Mouse (Mus musculus): ENCODE measurements at regions not wholly inside any gene's neighbourhood (a gene's known extent, or its start where the extent isn't known, plus 50 kb on each side); places are given as distances from the start of the nearest gene placed in this dataset.

DNA sequence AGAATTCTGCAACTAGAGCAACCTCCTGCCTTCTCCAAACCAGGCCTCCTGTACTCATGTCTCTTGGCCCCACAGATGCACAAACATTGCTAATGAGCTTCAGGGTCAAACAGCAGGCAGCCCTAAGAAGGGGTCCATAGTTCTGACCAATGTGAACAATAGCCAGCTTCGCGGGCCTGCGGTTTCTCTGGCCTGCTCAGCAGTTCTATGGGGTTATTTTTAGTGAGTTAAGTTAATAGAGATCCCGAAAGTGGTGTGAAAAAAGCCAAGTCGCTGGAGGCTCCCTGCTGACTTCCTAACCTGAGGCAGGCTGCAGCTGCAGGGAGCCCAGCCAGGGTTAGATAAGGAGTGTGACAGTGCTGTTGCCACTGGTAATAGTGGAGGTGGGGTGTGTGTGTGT is 106.6 kb downstream of the Pdcd6ip start:
- no peak for DNase-seq (ENCODE audit: low spot score in 2 of 2)

DNA sequence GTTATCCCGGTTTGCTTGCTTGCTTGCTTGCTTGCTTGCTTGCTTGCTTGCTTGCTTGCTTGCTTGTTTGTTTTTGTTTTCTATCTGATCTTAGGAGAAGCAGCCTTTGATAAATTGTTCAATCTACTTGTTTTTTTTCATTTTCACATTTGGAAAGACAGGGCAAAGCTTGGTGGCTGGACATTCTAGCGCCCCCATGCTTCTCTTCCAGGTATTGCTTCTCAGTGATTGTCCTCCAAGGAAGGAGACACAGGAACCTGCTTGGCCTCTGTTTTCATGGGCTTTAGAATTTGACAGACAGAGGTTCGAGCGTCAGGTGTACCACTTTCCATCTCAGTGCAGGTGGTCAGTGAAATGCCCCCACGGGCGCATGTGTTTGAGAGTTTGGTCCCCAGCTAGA is 120.8 kb downstream of the Pdcd6ip start:
- no peak for DNase-seq (ENCODE audit: low spot score in 2 of 2)

DNA sequence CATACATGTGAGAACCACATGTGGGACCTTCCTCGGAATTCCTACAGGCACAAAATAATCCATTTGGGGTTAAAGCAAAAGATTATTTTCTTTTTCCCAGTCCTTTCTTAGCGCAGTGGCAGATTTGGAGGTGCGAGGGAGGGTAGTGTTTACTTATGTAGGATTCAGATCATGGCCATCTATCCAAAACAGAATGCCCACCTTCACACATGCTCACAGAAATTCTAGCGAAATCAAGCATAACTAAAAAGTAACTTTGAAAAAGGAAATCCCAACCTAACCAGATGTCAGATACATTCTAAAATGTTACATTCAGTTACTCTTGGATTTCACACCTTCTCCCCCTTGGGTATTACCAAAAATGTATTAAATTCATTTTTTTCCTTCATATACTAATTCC is 121.6 kb downstream of the Pdcd6ip start:
- DNase-seq (ENCODE audit: low spot score in 2 of 2), result no peak

GRCm38 (mm10) chr9:113578221-113578620 is 129.8 kb downstream of the Pdcd6ip start:
- no peak for DNase-seq (ENCODE audit: low spot score in 2 of 2)

GRCm38 (mm10) chr9:113568849-113569248 is 139.2 kb downstream of the Pdcd6ip start:
- DNase-seq (ENCODE audit: low spot score in 2 of 2), result no peak

GRCm38 (mm10) chr9:113567705-113568104 is 140.4 kb downstream of the Pdcd6ip start:
- DNase-seq (ENCODE audit: low spot score in 2 of 2), result no peak

DNA sequence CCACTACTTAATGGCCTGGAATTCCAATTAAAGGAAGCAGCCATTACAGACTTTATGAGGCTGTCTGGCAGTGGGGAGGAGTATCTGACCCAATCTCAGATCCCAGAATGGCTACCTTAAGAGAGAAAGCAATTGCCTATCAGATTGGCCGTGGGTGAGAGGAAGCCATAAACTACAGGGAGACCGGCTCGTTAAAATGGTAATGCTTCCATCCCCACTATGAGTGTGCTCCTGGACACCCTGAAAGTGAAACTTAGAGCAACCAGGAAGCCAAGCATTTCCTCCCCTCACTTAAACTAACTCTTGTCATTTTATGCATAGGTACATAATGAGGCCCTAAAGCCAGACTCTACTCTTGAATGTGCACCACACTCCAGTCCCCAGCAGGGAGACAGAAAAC is 141.4 kb downstream of the Pdcd6ip start:
- no peak for DNase-seq (ENCODE audit: low spot score in 2 of 2)

DNA sequence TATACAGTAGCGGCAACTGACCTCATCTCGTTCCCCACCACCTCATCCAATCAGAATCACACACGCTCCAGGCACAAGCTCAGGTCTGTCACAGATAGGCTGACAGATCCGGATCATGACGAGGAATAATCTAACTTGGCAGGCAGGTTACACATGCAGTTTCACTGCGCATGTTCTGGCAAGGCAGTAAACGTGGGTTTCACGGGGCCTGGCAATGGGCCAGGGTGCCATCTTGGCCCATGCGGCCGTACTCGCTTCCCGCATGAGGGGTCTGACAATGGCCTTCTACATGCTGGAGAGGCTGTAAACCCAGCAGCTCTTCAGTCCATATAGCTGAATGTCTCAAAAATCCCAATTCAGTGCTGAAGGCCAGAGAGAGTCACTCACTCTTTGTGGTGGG is 154.1 kb downstream of the Pdcd6ip start:
- no peak for DNase-seq (ENCODE audit: low spot score in 2 of 2)

DNA sequence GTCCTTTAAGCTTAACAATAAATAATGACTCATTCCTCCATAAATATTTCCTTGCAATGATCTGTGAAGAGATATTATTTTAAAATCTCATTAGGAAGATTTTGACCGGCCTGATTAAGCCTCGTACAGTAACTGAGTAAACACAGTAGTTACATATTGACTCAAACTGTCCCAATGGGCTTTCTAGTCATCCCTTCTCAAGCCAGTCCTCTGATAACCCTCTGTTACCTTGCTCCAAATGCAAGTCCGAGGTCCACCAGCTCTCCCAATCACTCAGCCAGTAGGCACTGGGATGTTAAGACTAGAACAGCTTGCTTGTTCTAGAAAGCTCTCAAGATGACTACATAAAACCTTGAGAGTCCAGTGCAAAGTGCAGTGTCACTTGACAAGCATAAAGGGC is 160.6 kb downstream of the Pdcd6ip start:
- no peak for DNase-seq (ENCODE audit: low spot score in 2 of 2)

- no peak for DNase-seq (ENCODE audit: low spot score in 2 of 2)
Observed at GRCm38 (mm10) chr9:113528586-113528985, 179.5 kb downstream of the Pdcd6ip start.

DNA sequence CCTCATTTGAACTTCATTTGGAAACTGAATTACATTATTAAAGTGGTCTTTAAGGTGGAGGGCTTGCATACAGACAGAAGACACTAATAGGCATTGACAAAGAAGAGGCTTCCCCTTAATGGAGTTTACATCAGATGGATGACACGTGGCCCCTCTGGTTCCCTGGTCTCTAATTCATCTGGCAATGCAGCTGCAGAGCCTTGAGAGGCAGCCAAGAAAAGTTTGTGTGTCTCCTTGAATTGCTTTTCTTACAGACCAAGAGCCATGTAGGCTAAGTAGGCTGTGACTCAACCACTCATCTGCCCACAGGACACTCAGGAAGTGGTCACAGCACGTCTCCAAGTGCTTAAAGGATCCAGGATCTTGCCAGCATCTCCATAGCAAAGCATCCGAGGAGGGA is 183.8 kb downstream of the Pdcd6ip start:
- DNase-seq (ENCODE audit: low spot score in 2 of 2), result no peak

DNA sequence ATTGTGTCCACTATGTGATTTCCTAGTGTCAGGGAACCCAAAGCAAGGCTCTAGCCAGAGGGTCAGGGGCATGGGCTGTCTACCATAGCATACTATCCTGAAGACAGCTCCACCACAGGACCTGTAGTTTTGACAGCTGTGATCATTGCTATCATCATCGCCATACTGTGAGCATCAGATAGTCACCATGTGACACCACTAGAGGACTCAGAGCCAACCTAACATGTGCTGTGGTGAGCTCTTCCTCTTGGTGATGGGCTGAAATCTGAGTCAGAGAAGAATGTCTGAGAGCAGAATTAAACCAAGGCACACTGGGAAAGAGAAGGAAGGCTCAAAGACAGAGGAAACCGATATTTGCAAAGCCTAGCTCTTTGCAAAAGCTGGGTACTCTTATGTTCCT is 184.9 kb downstream of the Pdcd6ip start:
- no peak for DNase-seq (ENCODE audit: low spot score in 2 of 2)

GRCm38 (mm10) chr9:113519727-113520126 is 188.3 kb downstream of the Pdcd6ip start:
- no peak for DNase-seq (ENCODE audit: low spot score in 2 of 2)

GRCm38 (mm10) chr9:113518482-113518881 is 189.6 kb downstream of the Pdcd6ip start:
- no peak for DNase-seq (ENCODE audit: low spot score in 2 of 2)

GRCm38 (mm10) chr9:113517756-113518155 is 190.3 kb downstream of the Pdcd6ip start:
- no peak for DNase-seq (ENCODE audit: low spot score in 2 of 2)

DNA sequence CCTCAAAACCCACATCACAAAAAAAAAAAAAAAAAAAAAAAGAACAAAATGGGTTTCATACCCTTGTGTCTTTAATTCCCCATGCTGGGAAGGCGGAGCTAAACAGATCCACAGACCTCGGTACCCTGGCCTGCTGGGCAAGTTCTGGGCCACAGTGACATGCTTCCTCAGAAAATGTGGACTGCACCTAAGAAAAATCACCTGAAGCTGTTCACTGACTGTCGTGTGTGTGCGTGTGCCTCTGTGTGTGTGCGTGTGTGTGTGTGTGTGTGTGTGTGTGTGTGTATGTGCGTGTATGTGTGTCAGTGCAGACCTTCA is 192.4 kb downstream of the Pdcd6ip start:
- no peak for DNase-seq (ENCODE audit: low spot score in 2 of 2)

GRCm38 (mm10) chr9:113514846-113515702 is 193.0 kb downstream of the Pdcd6ip start:
- no peak for DNase-seq (ENCODE audit: low spot score in 2 of 2)

DNA sequence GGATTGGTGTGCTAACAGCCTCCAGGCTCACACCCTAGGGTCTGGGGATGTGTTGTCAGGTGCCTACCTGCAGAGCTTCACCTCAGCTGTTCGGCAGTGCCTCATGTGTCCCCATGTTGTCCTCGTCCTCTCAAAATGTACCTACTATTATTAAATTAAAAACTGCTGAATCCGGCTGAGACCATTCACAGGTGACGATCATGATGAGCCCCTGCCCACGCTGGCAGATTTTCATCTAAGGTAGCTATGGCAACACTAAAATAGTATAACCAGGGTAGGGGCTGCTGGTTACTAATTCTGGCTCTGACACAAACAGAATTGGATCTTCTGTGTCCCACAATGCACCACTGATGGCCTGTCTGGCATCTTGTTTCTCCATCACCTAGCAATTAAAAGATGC is 196.8 kb downstream of the Pdcd6ip start:
- no peak for DNase-seq (ENCODE audit: low spot score in 2 of 2)

- no peak for DNase-seq (ENCODE audit: low spot score in 2 of 2)
Observed at GRCm38 (mm10) chr9:113509368-113509767, 198.7 kb downstream of the Pdcd6ip start.

- no peak for DNase-seq (ENCODE audit: low spot score in 2 of 2)
Observed at GRCm38 (mm10) chr9:113508821-113509220, 199.2 kb downstream of the Pdcd6ip start.

GRCm38 (mm10) chr9:113507561-113508460 is 200.2 kb downstream of the Pdcd6ip start:
- no peak for DNase-seq (ENCODE audit: low spot score in 2 of 2)

- no peak for DNase-seq (ENCODE audit: low spot score in 2 of 2)
Observed at GRCm38 (mm10) chr9:113499246-113499645, 208.8 kb downstream of the Pdcd6ip start.

All from gastrocnemius, postnatal 4 days (tissue).